Mouse (Mus musculus) neural tube, embryonic 14.5 days (tissue): ENCODE results near the gene Vmn2r42. TPM values are rescaled to one million over a fixed set of nuclear protein-coding genes. Genes with fewer than 3 reads are reported as not detected.
"Not testable (repeated sequence)": the region's sequence is repeated elsewhere in the genome, so short reads cannot be mapped to it uniquely, and the experiment has no call there.

Experiments used
- ATAC-seq: fragments of 200-750 bp; cut with Nextera tagmentation; 2 replicates; pipeline ENCODE4 v1.8.0; 2017; ENCODE audit warnings: low read depth, mild to moderate bottlenecking, moderate TSS enrichment, moderate library complexity
- H3K27ac ChIP-seq: fragments of 300-500 bp; sonication (generic); 2 replicates; pipeline ENCODE4 v1.5.1; 2014; ENCODE audit warnings: low read depth, mild to moderate bottlenecking, control low read depth, low read length, moderate library complexity, mixed read lengths
- H3K27me3 ChIP-seq: fragments of 300-500 bp; sonication (generic); 2 replicates; pipeline ENCODE4 v1.6.1; 2014; ENCODE audit warnings: low read length; ENCODE audit not compliant: control insufficient read depth, insufficient read depth
- H3K36me3 ChIP-seq: fragments of 300-500 bp; sonication (generic); 2 replicates; pipeline ENCODE4 v1.6.1; 2014; ENCODE audit warnings: low read length, mixed read lengths; ENCODE audit not compliant: control insufficient read depth, insufficient read depth
- H3K4me1 ChIP-seq: fragments of 300-500 bp; sonication (generic); 2 replicates; pipeline ENCODE4 v1.6.1; 2014; ENCODE audit warnings: low read length; ENCODE audit not compliant: control insufficient read depth, insufficient read depth
- H3K4me2 ChIP-seq: fragments of 300-500 bp; sonication (generic); 2 replicates; pipeline ENCODE4 v1.6.1; 2014; ENCODE audit warnings: mild to moderate bottlenecking, low read depth, low read length, control low read depth
- H3K4me3 ChIP-seq: fragments of 300-500 bp; sonication (generic); 2 replicates; pipeline ENCODE4 v1.5.1; 2014; ENCODE audit warnings: low read depth, low read length, control low read depth, mixed read lengths
- H3K9ac ChIP-seq: fragments of 300-500 bp; sonication (generic); replicated peaks from 2 replicates; pipeline ENCODE4 v1.6.1; 2014; ENCODE audit warnings: low read depth, mild to moderate bottlenecking, control low read depth, low read length, mixed read lengths
- H3K9me3 ChIP-seq: fragments of 300-500 bp; sonication (generic); 2 replicates; pipeline ENCODE4 v1.6.1; 2016; ENCODE audit warnings: low read length; ENCODE audit not compliant: control insufficient read depth
- WGBS: fragments of 180-500 bp; shearing (Covaris S2); extraction: QIAGEN DNeasy Blood & Tissue Kit; methylation state at CpG from one replicate; pipeline ENCODE4 v1.1.7; 2014; 5-methylcytosine and 5-hydroxymethylcytosine counted together
- polyA plus RNA-seq: library from polyadenylated mRNA; unstranded; fragments of >200 nt; fragmentation: Nextera tagmentation; extraction: Ambion mirVana; gene quantifications from 2 replicates; pipeline ENCODE4 v1.2.1, GENCODE M21; 2014

Gene Vmn2r42
- polyA plus RNA-seq: not detected in 2 replicates

DNA sequence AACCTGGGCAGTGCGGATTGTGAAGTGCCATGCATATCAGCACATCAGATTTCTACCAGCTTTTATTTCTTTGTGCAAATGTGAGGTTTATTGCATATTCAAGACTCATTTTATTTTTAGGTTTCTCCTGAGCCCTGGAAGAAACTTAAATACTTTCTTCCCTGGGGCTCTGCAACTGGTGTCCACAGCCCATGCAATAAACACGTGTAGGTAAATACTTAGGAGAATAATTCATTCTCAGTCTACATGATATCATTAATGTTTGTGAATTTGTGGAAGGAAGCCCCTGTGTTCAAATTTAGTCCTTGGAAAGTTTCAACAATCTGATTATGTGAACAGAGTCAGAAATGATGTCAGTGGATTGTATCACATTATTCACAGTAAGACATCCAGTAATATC, at the start of gene Vmn2r42:
TSS of gene Vmn2r42 (minus strand) at position 101 of the 400 bp plus-strand sequence.
- not testable (repeated sequence) for H3K27me3 ChIP-seq, H3K4me2 ChIP-seq, H3K9me3 ChIP-seq, H3K36me3 ChIP-seq, H3K9ac ChIP-seq, H3K27ac ChIP-seq, H3K4me3 ChIP-seq, ATAC-seq, H3K4me1 ChIP-seq
- WGBS: no CpG with 5 or more reads among the region's 2 CpGs

DNA sequence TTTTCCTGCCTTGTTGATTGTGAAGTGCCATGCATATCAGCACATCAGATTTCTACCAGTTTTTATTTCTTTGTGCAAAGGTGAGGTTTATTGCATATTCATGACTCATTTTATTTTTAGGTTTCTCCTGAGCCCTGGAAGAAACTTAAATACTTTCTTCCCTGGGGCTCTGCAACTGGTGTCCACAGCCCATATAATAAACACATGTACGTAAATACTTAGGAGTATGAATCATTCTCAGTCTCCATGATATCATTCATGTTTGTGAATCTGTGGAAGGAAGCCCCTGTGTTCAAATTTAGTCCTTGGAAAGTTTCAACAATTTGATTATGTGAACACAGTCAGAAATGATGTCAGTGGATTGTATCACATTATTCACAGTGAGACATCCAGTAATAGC, 38.6 kb downstream of the Vmn2r42 start, which contains the start of gene Vmn2r41:
TSS of gene Vmn2r41 (minus strand) at position 101 of the 400 bp plus-strand sequence.
- H3K4me1 ChIP-seq, H3K9me3 ChIP-seq, H3K27me3 ChIP-seq, H3K4me3 ChIP-seq, H3K36me3 ChIP-seq, H3K4me2 ChIP-seq, H3K27ac ChIP-seq, ATAC-seq, H3K9ac ChIP-seq: not testable (repeated sequence)
- no CpG with 5 or more reads among the region's 1 CpGs for WGBS

Other genes starting within 250 kb of the Vmn2r42 start
- gene Vmn2r41, start 38.7 kb downstream of the Vmn2r42 start, polyA plus RNA-seq: not detected in 2 replicates
- gene Vmn2r43, start 60.3 kb upstream of the Vmn2r42 start, polyA plus RNA-seq: not detected in 2 replicates
- not detected in 2 replicates for gene Vmn2r44, start 183.0 kb upstream of the Vmn2r42 start, polyA plus RNA-seq